Mouse (Mus musculus) liver, embryonic 13.5 days (tissue): ENCODE data around the gene Antxrl. TPM values are rescaled to one million over a fixed set of nuclear protein-coding genes. Genes with fewer than 3 reads are reported as not detected.

Experiments
- ATAC-seq: fragments of 200-750 bp; cut with Nextera tagmentation; 2 replicates; pipeline ENCODE4 v1.8.0; 2017; ENCODE audit warnings: low read depth, mild to moderate bottlenecking, moderate number of reproducible peaks, moderate library complexity
- DNase-seq: peaks from one replicate; pipeline ENCODE4 v3.0.0; 2022
- H3K27ac ChIP-seq: fragments of 300-500 bp; sonication (generic); 2 replicates; pipeline ENCODE4 v1.5.1; 2015; ENCODE audit warnings: moderate library complexity, mild to moderate bottlenecking, inconsistent platforms
- H3K27me3 ChIP-seq: fragments of 300-500 bp; sonication (generic); 2 replicates; pipeline ENCODE4 v1.6.1; 2015; ENCODE audit warnings: mild to moderate bottlenecking, inconsistent platforms
- H3K36me3 ChIP-seq: fragments of 300-500 bp; sonication (generic); 2 replicates; pipeline ENCODE4 v1.6.1; 2015; ENCODE audit warnings: mild to moderate bottlenecking, inconsistent platforms
- H3K4me1 ChIP-seq: fragments of 300-500 bp; sonication (generic); replicated peaks from 2 replicates; pipeline ENCODE4 v1.6.1; 2015; ENCODE audit warnings: inconsistent platforms
- H3K4me2 ChIP-seq: fragments of 300-500 bp; sonication (generic); 2 replicates; pipeline ENCODE4 v1.6.1; 2015; ENCODE audit warnings: inconsistent platforms, mild to moderate bottlenecking, moderate library complexity
- H3K4me3 ChIP-seq: fragments of 300-500 bp; sonication (generic); replicated peaks from 2 replicates; pipeline ENCODE4 v1.5.1; 2015; ENCODE audit warnings: mild to moderate bottlenecking, inconsistent platforms
- H3K9ac ChIP-seq: fragments of 300-500 bp; sonication (generic); 2 replicates; pipeline ENCODE4 v1.6.1; 2015; ENCODE audit warnings: mild to moderate bottlenecking, inconsistent platforms
- H3K9me3 ChIP-seq: fragments of 300-500 bp; sonication (generic); replicated peaks from 2 replicates; pipeline ENCODE4 v1.6.1; 2016; ENCODE audit warnings: inconsistent platforms
- WGBS: fragments of 180-500 bp; shearing (Covaris S2); methylation state at CpG from one replicate; pipeline ENCODE4 v1.1.7; 2015; ENCODE audit not compliant: insufficient replicate concordance; 5-methylcytosine and 5-hydroxymethylcytosine counted together
- polyA plus RNA-seq: library from polyadenylated mRNA; unstranded; fragments of >200 nt; fragmentation: Nextera tagmentation; extraction: Ambion mirVana; gene quantifications from 2 replicates; pipeline ENCODE4 v1.2.1, GENCODE M21; 2015

The Antxrl gene
- polyA plus RNA-seq, result not detected in 2 replicates

- WGBS, result 75% methylated on average over 6 of the region's 6 CpGs
- no peak for ATAC-seq
Measured at GRCm38 (mm10) chr14:34052516-34052915, at the start of gene Antxrl. Gene Antxrl (plus strand): TSS chr14:34052707.

DNA sequence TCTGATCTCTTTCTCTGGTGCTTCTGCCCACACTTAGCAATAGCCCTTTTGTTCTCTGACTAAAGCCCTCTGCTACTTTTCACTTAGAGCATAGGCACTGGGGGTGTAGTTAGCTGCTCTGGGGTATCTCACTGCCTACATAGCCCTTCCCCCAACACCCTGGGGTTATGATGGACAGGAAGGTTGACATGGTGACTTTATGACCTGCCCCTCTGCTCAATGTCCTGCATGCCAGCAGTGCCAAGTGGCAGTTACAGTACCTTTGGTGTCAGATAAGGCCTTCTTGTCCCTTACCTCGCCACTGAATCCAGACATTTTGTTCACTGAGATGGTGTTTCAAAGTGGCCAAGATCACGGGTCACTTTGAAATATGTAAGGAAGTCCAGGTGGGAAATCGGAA, 37.4 kb upstream of the Antxrl start, which contains the start of gene Gm30083:
Gene Gm30083 (minus strand): TSS at position 120 of the 400 bp plus-strand sequence.
- H3K4me2 ChIP-seq, result no peak within 1 kb of the TSS
- H3K4me3 ChIP-seq, result no peak within 1 kb of the TSS
- H3K27me3 ChIP-seq, result no peaks in the 10 kb centered on the region
- no peak within 1 kb of the TSS for H3K27ac ChIP-seq
- no peak within 1 kb of the TSS for H3K9ac ChIP-seq
- DNase-seq (no peak), ATAC-seq (no peak)
- H3K36me3 ChIP-seq, result no peaks in the 10 kb centered on the region
- H3K9me3 ChIP-seq, result no peaks in the 10 kb centered on the region
- WGBS, result 54% methylated on average over 3 of the region's 3 CpGs
- no peaks in the 10 kb centered on the region for H3K4me1 ChIP-seq

More at GRCm38 (mm10) chr14:34052516-34052915, at the start of gene Antxrl:
- Histone ChIP-seq H3K27me3 (no peaks in the 10 kb centered on the region), H3K4me1 (no peaks in the 10 kb centered on the region), H3K9ac (no peak within 1 kb of the TSS), H3K4me3 (no peak within 1 kb of the TSS), H3K36me3 (no peaks in the 10 kb centered on the region), H3K27ac (no peak within 1 kb of the TSS), H3K9me3 (no peaks in the 10 kb centered on the region), H3K4me2 (no peak within 1 kb of the TSS)
- no peak for DNase-seq

GRCm38 (mm10) chr14:34016381-34016780, 36.1 kb upstream of the Antxrl start, which contains the start of gene Gm5460:
Gene Gm5460 (plus strand): TSS chr14:34016758.
- Histone ChIP-seq H3K4me3 (no peak within 1 kb of the TSS), H3K4me1 (no peaks in the 10 kb centered on the region), H3K9ac (no peak within 1 kb of the TSS), H3K9me3 (no peaks in the 10 kb centered on the region), H3K27ac (no peak within 1 kb of the TSS), H3K27me3 (no peaks in the 10 kb centered on the region), H3K4me2 (no peak within 1 kb of the TSS), H3K36me3 (no peaks in the 10 kb centered on the region)
- no peak for ATAC-seq
- 80% methylated on average over 4 of the region's 4 CpGs for WGBS
- no peak for DNase-seq

GRCm38 (mm10) chr14:34016938-34017337, 35.6 kb upstream of the Antxrl start:
- Histone ChIP-seq H3K9ac (no peak overlapping the region), H3K27me3 (no peaks in the 10 kb centered on the region), H3K4me3 (no peak overlapping the region), H3K4me2 (no peak overlapping the region), H3K27ac (no peak overlapping the region), H3K4me1 (no peaks in the 10 kb centered on the region), H3K9me3 (no peaks in the 10 kb centered on the region), H3K36me3 (no peaks in the 10 kb centered on the region)
- DNase-seq (no peak), ATAC-seq (no peak)
- 65% methylated on average over 2 of the region's 2 CpGs for WGBS

DNA sequence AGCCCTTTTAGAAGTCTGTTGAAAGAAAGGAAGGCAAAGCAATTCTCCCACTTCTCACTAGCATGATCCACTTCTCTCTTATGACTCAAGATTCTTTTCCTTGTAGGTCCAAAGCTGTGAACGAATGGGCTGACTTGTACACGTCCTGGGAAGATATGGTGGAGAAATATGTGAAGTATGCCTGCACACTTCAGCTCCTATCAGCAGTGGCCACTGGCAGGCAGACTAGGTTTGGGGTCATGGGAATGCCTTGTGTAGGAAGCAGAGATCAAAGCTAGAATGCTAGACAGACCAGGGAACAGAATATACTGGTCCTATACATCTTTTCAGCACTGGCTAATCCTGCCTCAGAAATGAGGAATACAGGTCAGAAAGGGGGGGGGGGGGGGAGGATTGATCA, 25.8 kb upstream of the Antxrl start:
- Histone ChIP-seq H3K36me3 (no peaks in the 10 kb centered on the region), H3K9ac (no peak overlapping the region), H3K9me3 (no peaks in the 10 kb centered on the region), H3K4me1 (no peaks in the 10 kb centered on the region), H3K4me2 (no peak overlapping the region), H3K27me3 (no peaks in the 10 kb centered on the region), H3K27ac (no peak overlapping the region), H3K4me3 (no peak overlapping the region)
- DNase-seq (no peak), ATAC-seq (no peak)
- WGBS, result 34% methylated on average over 2 of the region's 2 CpGs

DNA sequence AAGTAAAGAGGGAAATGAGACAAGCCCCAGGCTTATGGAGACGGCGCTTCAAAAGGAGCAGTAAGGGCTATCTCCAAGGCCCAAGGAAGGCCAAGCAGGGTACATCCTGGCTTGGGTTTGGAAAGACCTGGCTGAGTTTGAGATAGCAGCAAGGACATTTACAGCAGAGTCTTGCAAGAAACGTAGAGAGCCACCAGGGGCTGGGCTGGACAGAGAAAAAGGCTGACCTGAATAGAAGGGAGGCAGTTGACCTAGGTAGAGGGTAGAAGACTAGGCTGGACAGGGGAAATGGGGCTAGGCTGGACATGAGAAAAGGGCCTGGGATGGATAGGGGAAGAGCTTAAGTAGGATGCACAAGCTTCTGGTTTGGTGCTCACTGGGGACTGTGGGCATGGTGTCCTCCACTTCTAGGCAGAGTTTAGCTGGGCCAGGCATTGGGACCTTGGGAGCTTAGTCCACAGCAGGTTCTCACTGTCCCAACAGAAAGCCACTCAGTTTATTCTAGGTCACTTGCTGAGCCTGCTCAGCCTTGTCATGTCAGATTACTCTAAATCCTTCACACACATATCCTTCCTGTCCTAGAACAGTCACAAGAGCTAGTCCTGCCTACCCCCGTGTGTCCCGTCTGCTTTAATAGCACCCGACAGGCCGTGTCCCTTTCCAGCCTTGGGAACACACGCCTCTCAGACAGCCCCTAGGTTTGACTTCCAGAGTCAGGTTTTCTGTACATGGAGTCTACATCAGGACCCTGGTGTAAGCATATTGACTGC, 18.5 kb upstream of the Antxrl start:
- Histone ChIP-seq H3K9ac (no peak overlapping the region), H3K27me3 (no peaks in the 10 kb centered on the region), H3K4me3 (no peak overlapping the region), H3K4me1 (no peaks in the 10 kb centered on the region), H3K4me2 (no peak overlapping the region), H3K36me3 (no peaks in the 10 kb centered on the region), H3K9me3 (no peaks in the 10 kb centered on the region), H3K27ac (no peak overlapping the region)
- ATAC-seq (no peak), DNase-seq (no peak)
- WGBS, result 66% methylated on average over 8 of the region's 8 CpGs

DNA sequence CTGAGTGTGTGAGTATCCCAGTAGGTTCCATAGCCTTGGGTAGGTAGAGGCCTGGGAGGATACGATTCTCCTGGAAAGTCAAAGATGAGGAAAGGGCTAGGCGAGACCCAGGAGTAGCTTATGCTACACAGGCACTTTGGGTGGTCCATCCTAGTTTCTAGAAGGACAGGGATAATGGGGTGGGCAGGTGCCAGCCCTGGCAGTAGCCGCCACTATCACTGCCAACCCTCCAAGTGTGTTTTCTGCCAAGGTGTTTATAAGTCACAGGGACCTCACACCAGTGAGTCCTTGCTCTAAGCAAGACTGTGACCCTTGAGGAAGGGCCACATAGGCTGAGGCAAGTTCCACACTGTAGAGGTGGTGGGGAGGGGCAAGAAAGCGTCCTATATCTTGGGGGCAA, 11.3 kb upstream of the Antxrl start:
- Histone ChIP-seq H3K27me3 (no peaks in the 10 kb centered on the region), H3K9ac (no peak overlapping the region), H3K9me3 (no peaks in the 10 kb centered on the region), H3K4me1 (no peaks in the 10 kb centered on the region), H3K27ac (no peak overlapping the region), H3K4me3 (no peak overlapping the region), H3K36me3 (no peaks in the 10 kb centered on the region), H3K4me2 (no peak overlapping the region)
- no peak for DNase-seq
- no peak for ATAC-seq
- 54% methylated on average over 4 of the region's 4 CpGs for WGBS

GRCm38 (mm10) chr14:34043341-34043740, 9.2 kb upstream of the Antxrl start:
- ATAC-seq, result no peak
- DNase-seq, result no peak
- H3K9me3 ChIP-seq, result no peaks in the 10 kb centered on the region

GRCm38 (mm10) chr14:34050101-34050779, 2.3 kb upstream of the Antxrl start:
- no peak overlapping the region for H3K27ac ChIP-seq
- no peak overlapping the region for H3K4me2 ChIP-seq
- no peaks in the 10 kb centered on the region for H3K27me3 ChIP-seq
- DNase-seq, result no peak
- 54% methylated on average over 5 of the region's 5 CpGs for WGBS
- H3K4me3 ChIP-seq, result no peak overlapping the region
- H3K9me3 ChIP-seq, result no peaks in the 10 kb centered on the region
- H3K9ac ChIP-seq, result no peak overlapping the region
- H3K4me1 ChIP-seq, result no peaks in the 10 kb centered on the region
- H3K36me3 ChIP-seq, result no peaks in the 10 kb centered on the region
- ATAC-seq, result no peak

More at GRCm38 (mm10) chr14:34043341-34043740, 9.2 kb upstream of the Antxrl start:
- Histone ChIP-seq H3K27me3 (no peaks in the 10 kb centered on the region), H3K4me3 (no peak overlapping the region), H3K4me2 (no peak overlapping the region), H3K27ac (no peak overlapping the region), H3K36me3 (no peaks in the 10 kb centered on the region), H3K9ac (no peak overlapping the region), H3K4me1 (no peaks in the 10 kb centered on the region)
- WGBS, result 32% methylated on average over 3 of the region's 3 CpGs

DNA sequence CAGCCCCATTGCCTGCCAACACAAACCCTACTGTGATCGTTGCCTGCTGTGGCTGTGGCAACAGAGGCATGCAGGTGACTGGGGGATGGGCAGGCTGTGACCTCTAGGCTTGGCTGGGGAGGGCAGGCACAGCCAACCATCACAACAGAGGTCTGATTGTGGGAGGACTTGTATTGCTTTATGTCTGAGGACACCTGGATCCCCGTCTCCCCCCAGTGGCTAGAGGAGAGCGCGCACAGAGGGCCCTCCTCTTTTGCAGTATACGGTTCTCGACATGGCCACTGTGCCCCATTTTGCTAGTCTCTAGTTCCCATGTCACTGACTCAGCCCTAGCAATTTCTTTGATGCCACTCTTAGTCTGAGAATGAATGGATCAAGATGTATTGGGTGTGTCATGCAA, 19.2 kb downstream of the Antxrl start:
- H3K9ac ChIP-seq, result no peak overlapping the region
- no peaks in the 10 kb centered on the region for H3K36me3 ChIP-seq
- H3K4me2 ChIP-seq, result no peak overlapping the region
- H3K9me3 ChIP-seq, result no peaks in the 10 kb centered on the region
- no peaks in the 10 kb centered on the region for H3K27me3 ChIP-seq
- no peak overlapping the region for H3K27ac ChIP-seq
- no peak overlapping the region for H3K4me3 ChIP-seq
- DNase-seq (no peak), ATAC-seq (no peak)
- WGBS, result 64% methylated on average over 6 of the region's 6 CpGs
- H3K4me1 ChIP-seq, result no peaks in the 10 kb centered on the region

DNA sequence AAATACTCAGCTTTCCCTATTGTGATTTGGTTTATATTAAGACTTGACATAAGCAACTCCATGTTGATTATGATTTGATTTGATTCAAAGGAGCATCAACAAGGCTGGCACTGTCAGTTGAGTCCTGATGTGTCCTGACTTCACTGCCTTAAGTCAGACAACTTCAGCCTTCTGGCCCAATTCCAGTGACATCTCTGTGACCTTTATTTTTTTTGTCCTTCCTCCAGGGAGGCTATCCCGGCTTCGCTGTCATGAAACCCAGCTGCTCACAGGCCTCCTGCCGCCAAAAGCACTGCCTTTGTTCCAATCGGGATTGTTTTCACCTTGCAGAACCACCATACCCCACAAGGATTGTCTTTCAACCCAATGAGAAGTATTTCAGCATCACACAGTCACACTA, 22.8 kb downstream of the Antxrl start:
- no peaks in the 10 kb centered on the region for H3K27me3 ChIP-seq
- H3K4me3 ChIP-seq, result no peak overlapping the region
- no peak overlapping the region for H3K27ac ChIP-seq
- H3K36me3 ChIP-seq, result no peaks in the 10 kb centered on the region
- H3K4me1 ChIP-seq, result no peaks in the 10 kb centered on the region
- no peak overlapping the region for H3K4me2 ChIP-seq
- WGBS, result 45% methylated on average over 4 of the region's 4 CpGs
- ATAC-seq, result no peak
- DNase-seq, result no peak
- no peak overlapping the region for H3K9ac ChIP-seq
- H3K9me3 ChIP-seq, result no peaks in the 10 kb centered on the region
